Mouse (Mus musculus): Measurements from ENCODE around the gene Trim47. TPM values are rescaled to one million over a fixed set of nuclear protein-coding genes. Genes with fewer than 3 reads are reported as not detected.
A peak's percentile ranks its signal among the peaks of the same experiment; 100 is the strongest.
"Not testable (repeated sequence)": the region's sequence is repeated elsewhere in the genome, so short reads cannot be mapped to it uniquely, and the experiment has no call there.

The Trim47 gene
- polyA plus RNA-seq, 1 experiment from 2014 or later: 66.1 TPM

DNA sequence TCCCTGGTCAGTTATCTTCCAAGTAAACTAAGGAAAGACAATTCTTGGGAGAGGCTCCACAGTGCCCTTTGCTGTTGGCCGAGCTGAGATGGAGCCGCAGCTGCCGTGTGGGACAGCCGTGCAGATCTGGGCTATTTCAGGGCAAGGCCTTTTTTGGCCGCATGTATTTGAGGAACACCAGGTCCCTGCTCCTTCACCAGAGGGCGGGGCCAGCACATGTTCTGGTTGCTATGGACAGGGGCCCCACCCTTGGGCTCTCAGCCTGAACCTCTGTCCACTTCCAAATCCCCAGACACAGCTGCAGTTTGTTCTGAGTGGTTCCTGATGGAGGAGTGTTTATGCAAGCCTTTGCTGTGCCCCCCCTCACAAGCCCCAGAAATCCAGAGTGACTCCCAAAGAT is 26.6 kb downstream of the Trim47 start:
- ATAC-seq (ENCODE audit: insufficient number of reproducible peaks, insufficient read depth, low FRiP score, low read depth): no peak; the same call in 1 of the 2 replicates
- 0 out of 2 replicates have a peak overlapping the region, but pooled peaks have one; percentile 3 for H3K4me2 ChIP-seq (ENCODE audit: low read length)
- no peaks in the 10 kb centered on the region for H3K27me3 ChIP-seq (ENCODE audit: control insufficient read depth, insufficient read depth, low read length)
- H3K9me3 ChIP-seq (ENCODE audit: control insufficient read depth, low read length): 0 out of 2 replicates have a peak, but pooled peaks cover 4% of the 10 kb centered on the region
- H3K9ac ChIP-seq (ENCODE audit: low read length): peak overlapping the region; percentile 63
- no peak overlapping the region for H3K4me3 ChIP-seq (ENCODE audit: control insufficient read depth in 1 of 2, insufficient read depth in 1 of 2, low read depth in 1 of 2, low read length in 2 of 2)
- H3K27ac ChIP-seq (replicated peaks in 1 of 2; ENCODE audit: control insufficient read depth in 1 of 2, insufficient read depth in 1 of 2, low read depth in 2 of 2, low read length in 2 of 2): peak overlapping the region; percentile 89 to 98
- 16% methylated on average over 6 of the region's 6 CpGs for WGBS
- peaks cover 2% of the 10 kb centered on the region for H3K36me3 ChIP-seq (ENCODE audit: control insufficient read depth, insufficient read depth, low read length)
- H3K4me1 ChIP-seq (ENCODE audit: control insufficient read depth in 2 of 2, insufficient read depth in 2 of 2, low read length in 2 of 2): peaks cover 52 to 61% of the 10 kb centered on the region in 2 experiments

DNA sequence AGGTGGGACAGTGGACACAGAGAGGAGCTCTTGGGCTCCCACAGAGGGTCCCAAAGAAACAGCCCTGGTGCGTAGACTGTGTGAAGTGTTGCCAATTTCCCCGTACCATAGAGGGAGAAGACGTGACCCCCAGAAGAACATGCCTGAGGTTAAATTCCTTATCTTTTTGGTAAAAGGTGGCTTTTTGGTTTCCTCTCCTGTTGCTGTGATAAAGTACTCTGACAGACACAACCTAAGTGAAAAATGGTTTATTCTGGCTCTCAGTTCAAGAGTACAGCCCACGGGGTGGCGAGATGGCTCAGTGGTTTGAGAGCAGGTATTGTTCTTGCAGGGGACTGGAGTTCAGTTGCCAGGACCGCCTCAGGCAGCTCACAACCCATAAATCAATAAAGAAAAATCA is 27.5 kb downstream of the Trim47 start:
- H3K27me3 ChIP-seq (ENCODE audit: control insufficient read depth, insufficient read depth, low read length): no peaks in the 10 kb centered on the region
- H3K4me2 ChIP-seq (ENCODE audit: low read length): no peak overlapping the region
- ATAC-seq (ENCODE audit: insufficient number of reproducible peaks, insufficient read depth, low FRiP score, low read depth): no peak
- peak overlapping the region; percentile 30 to 98 for H3K27ac ChIP-seq (replicated peaks in 1 of 2; ENCODE audit: control insufficient read depth in 1 of 2, insufficient read depth in 1 of 2, low read depth in 2 of 2, low read length in 2 of 2)
- 0 out of 2 replicates have a peak, but pooled peaks cover 4% of the 10 kb centered on the region for H3K9me3 ChIP-seq (ENCODE audit: control insufficient read depth, low read length)
- no peak overlapping the region for H3K4me3 ChIP-seq (ENCODE audit: control insufficient read depth in 1 of 2, insufficient read depth in 1 of 2, low read depth in 1 of 2, low read length in 2 of 2)
- H3K9ac ChIP-seq (ENCODE audit: low read length): no peak overlapping the region
- no peaks in the 10 kb centered on the region for H3K36me3 ChIP-seq (ENCODE audit: control insufficient read depth, insufficient read depth, low read length)
- peaks cover 49 to 52% of the 10 kb centered on the region in 2 experiments for H3K4me1 ChIP-seq (ENCODE audit: control insufficient read depth in 2 of 2, insufficient read depth in 2 of 2, low read length in 2 of 2)
- WGBS: 81% methylated on average over 6 of the region's 6 CpGs

DNA sequence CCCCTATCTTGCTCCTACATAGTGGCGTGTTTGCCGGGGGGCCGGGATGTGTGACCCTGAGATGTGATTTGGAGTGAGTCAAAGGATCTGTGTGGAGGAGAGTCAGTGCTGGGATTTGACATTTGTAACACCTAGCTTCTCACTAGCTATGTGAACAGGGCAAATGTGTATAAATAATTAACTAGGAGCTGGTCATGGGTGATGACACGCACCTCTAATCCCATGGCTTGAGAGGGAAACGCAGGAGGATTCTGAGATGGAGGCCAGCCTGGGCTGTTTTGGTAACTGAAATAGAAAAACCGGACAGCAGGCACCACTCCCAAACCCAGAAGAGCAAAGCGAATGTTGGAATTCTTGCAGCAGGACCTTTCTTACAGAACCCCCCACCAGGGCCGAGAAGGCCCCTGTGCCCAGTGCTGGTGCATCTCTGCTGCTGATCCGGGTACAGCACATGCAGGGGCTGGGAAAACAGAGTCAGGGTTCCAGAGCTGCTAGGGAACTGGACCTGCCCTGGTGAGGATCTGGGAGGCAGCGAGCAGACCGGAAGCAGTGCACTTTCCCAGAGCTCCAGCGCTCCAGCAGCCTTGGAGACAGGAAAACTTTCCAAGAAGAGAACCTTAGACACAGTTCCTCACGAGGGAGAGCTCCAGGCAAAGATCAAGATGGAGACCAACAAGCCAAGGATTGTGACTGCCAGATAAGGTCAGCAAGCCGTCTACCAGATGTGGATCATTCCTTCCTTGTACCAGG is 28.1 kb downstream of the Trim47 start:
- WGBS: 59% methylated on average over 14 of the region's 14 CpGs
- H3K4me3 ChIP-seq (ENCODE audit: control insufficient read depth in 1 of 2, insufficient read depth in 1 of 2, low read depth in 1 of 2, low read length in 2 of 2): no peak overlapping the region
- peak overlapping the region; percentile 30 to 98 for H3K27ac ChIP-seq (replicated peaks in 1 of 2; ENCODE audit: control insufficient read depth in 1 of 2, insufficient read depth in 1 of 2, low read depth in 2 of 2, low read length in 2 of 2)
- peaks cover 47 to 50% of the 10 kb centered on the region in 2 experiments for H3K4me1 ChIP-seq (ENCODE audit: control insufficient read depth in 2 of 2, insufficient read depth in 2 of 2, low read length in 2 of 2)
- no peak for ATAC-seq (ENCODE audit: insufficient number of reproducible peaks, insufficient read depth, low FRiP score, low read depth)
- H3K36me3 ChIP-seq (ENCODE audit: control insufficient read depth, insufficient read depth, low read length): no peaks in the 10 kb centered on the region
- H3K9ac ChIP-seq (ENCODE audit: low read length): no peak overlapping the region
- H3K9me3 ChIP-seq (ENCODE audit: control insufficient read depth, low read length): 0 out of 2 replicates have a peak, but pooled peaks cover 4% of the 10 kb centered on the region
- no peak overlapping the region for H3K4me2 ChIP-seq (ENCODE audit: low read length)
- H3K27me3 ChIP-seq (ENCODE audit: control insufficient read depth, insufficient read depth, low read length): no peaks in the 10 kb centered on the region

DNA sequence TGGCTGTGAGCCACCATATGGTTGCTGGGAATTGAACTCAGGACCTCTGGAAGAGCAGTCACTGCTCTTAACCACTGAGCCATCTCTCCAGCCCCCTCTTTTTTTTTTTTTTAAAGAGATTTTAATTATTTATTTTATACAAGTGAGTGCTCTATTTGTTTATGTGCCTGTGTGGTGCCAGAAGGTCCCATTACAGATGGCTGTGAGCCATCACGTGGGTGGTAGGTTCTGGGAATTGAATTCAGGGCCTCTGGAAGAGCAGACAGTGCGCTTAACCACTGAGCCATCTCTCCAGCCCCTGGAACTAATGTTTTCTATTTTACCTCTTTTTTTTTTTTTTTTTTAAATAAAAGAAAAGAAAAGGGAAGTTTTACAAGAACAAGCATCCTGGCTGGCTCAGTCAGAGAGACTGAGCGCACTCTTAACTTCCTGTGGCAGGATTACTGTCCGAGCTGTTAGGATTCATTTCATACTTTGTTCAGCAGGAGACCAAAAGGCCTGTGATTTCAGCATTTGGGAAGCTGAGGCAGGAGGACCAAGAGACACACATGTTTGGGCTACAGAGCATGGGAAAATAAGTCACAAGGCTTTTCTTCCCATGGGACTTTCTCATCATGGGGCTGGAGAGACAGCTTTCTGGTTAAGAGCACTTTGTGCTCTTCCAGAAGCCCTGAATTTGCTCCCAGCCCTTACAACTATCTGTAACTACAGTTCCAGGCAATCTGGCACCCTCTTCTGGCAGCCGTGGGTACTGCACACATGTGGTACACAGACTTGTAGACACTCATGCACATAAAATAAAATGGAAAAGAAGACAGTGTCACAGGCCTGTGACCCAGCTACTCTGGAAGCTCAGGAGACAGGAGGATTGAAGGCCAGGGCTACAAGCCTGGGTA is 30.5 kb downstream of the Trim47 start:
- 83% methylated on average over 5 of the region's 5 CpGs for WGBS
- no peak for ATAC-seq (ENCODE audit: insufficient number of reproducible peaks, insufficient read depth, low FRiP score, low read depth)
- Histone ChIP-seq H3K27me3 (ENCODE audit: control insufficient read depth, insufficient read depth, low read length) (no peaks in the 10 kb centered on the region), H3K36me3 (ENCODE audit: control insufficient read depth, insufficient read depth, low read length) (no peaks in the 10 kb centered on the region), H3K4me3 (ENCODE audit: control insufficient read depth in 1 of 2, insufficient read depth in 1 of 2, low read depth in 1 of 2, low read length in 2 of 2) (no peak overlapping the region), H3K9ac (ENCODE audit: low read length) (no peak overlapping the region), H3K9me3 (ENCODE audit: control insufficient read depth, low read length) (0 out of 2 replicates have a peak, but pooled peaks cover 4% of the 10 kb centered on the region), H3K4me2 (ENCODE audit: low read length) (no peak overlapping the region), H3K27ac (replicated peaks in 1 of 2; ENCODE audit: control insufficient read depth in 1 of 2, insufficient read depth in 1 of 2, low read depth in 2 of 2, low read length in 2 of 2) (peak overlapping the region in 1 of 2 experiments; percentile 50; a peak in 1 of 4 replicates), H3K4me1 (ENCODE audit: control insufficient read depth in 2 of 2, insufficient read depth in 2 of 2, low read length in 2 of 2) (peaks cover 31 to 33% of the 10 kb centered on the region in 2 experiments)

DNA sequence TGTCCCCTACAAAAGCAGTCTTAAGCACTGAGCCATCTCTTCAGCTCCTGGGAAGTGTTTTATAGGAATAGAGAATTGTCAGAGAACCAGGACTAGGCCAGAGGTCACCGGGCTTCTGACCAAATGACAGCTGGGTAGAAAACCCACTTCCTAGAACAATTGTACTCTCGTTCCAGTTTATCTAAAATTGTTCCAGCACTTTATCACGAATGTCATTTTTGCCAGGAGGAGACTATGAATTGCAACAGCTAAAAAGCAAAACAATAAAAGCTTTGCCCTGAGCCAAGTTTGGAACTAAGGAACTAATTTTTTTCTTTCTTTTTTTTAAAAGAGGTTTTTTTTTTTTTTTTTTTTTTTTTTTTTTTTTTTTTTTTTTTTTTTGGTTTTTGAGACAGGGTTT is 31.4 kb downstream of the Trim47 start:
- Histone ChIP-seq H3K9ac (ENCODE audit: low read length) (no peak overlapping the region), H3K36me3 (ENCODE audit: control insufficient read depth, insufficient read depth, low read length) (no peaks in the 10 kb centered on the region), H3K27me3 (ENCODE audit: control insufficient read depth, insufficient read depth, low read length) (no peaks in the 10 kb centered on the region), H3K4me3 (ENCODE audit: control insufficient read depth in 1 of 2, insufficient read depth in 1 of 2, low read depth in 1 of 2, low read length in 2 of 2) (no peak overlapping the region), H3K9me3 (ENCODE audit: control insufficient read depth, low read length) (0 out of 2 replicates have a peak, but pooled peaks cover 4% of the 10 kb centered on the region), H3K4me1 (ENCODE audit: control insufficient read depth in 2 of 2, insufficient read depth in 2 of 2, low read length in 2 of 2) (peaks cover 22 to 25% of the 10 kb centered on the region in 2 experiments), H3K4me2 (ENCODE audit: low read length) (no peak overlapping the region), H3K27ac (replicated peaks in 1 of 2; ENCODE audit: control insufficient read depth in 1 of 2, insufficient read depth in 1 of 2, low read depth in 2 of 2, low read length in 2 of 2) (peak overlapping the region in 1 of 2 experiments; percentile 56; a peak in 2 of 4 replicates)
- WGBS: 61% methylated on average over 3 of the region's 3 CpGs
- ATAC-seq (ENCODE audit: insufficient number of reproducible peaks, insufficient read depth, low FRiP score, low read depth): no peak

DNA sequence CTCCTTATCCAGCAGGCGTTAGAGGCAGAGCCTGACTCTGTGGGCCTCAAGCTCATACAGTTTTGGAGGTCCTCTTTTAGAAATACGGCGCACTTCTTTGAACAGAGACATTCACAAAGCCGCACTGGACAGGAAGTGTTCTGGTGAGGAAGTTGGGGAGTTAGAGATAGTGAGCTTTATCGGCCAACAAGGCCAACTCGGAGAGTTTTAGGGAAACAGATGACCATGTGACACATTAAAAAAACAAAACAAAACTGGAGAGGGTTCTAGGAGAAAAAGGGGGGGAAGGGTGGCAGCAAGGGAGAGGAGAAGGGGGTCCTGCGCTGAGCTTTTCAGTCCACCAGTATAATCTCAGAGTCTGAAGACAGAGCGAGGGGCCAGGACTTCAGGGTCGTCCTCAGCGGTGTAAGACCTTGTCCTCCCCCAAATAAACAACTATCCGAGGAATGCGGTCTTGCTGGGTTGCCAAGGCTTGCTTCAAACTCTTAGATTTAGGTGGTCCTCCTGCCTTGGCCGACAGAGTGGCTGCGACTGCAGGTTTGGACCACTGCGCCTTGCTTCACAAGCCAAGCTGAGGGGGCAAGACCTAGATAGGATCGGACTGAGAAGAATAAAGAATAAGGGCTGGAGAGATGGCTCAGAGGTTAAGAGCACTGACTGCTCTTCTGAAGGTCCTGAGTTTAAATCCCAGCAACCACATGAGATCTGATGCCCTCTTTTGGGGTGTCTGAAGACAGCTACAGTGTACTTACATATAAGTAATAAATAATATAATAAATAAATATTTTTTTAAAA is 33.0 kb downstream of the Trim47 start:
- Histone ChIP-seq H3K4me2 (ENCODE audit: low read length) (peak overlapping the region; percentile 9; the same call in 1 of the 2 replicates), H3K9ac (ENCODE audit: low read length) (no peak overlapping the region)

DNA sequence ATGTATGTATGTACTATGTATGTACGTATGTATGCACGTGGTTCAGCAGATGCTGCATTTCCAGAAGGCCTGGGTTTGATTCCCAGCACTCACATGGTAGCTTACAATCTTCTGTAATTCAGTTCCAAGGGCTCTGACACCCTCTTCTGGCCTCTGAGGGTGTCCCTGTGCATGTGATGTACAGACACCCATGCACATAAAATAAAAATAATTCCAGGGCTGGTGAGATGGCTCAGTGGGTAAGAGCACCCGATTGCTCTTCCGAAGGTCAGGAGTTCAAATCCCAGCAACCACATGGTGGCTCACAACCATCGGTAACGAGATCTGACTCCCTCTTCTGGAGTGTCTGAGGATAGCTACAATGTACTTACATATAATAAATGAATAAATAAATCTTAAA is 34.1 kb downstream of the Trim47 start:
- not testable (repeated sequence) for H3K36me3 ChIP-seq (ENCODE audit: control insufficient read depth, insufficient read depth, low read length); H3K4me3 ChIP-seq (ENCODE audit: control insufficient read depth in 1 of 2, insufficient read depth in 1 of 2, low read depth in 1 of 2, low read length in 2 of 2); ATAC-seq (ENCODE audit: insufficient number of reproducible peaks, insufficient read depth, low FRiP score, low read depth); H3K4me1 ChIP-seq (ENCODE audit: control insufficient read depth in 2 of 2, insufficient read depth in 2 of 2, low read length in 2 of 2); H3K9ac ChIP-seq (ENCODE audit: low read length); H3K9me3 ChIP-seq (ENCODE audit: control insufficient read depth, low read length); H3K27me3 ChIP-seq (ENCODE audit: control insufficient read depth, insufficient read depth, low read length); H3K4me2 ChIP-seq (ENCODE audit: low read length)
- 92% methylated on average over 6 of the region's 6 CpGs for WGBS
- H3K27ac ChIP-seq (replicated peaks in 1 of 2; ENCODE audit: control insufficient read depth in 1 of 2, insufficient read depth in 1 of 2, low read depth in 2 of 2, low read length in 2 of 2): peak overlapping the region in 1 of 2 experiments; percentile 61; a peak in 2 of 4 replicates

More for the DNA sequence above, 33.0 kb downstream of the Trim47 start:
- H3K27ac ChIP-seq (replicated peaks in 1 of 2; ENCODE audit: control insufficient read depth in 1 of 2, insufficient read depth in 1 of 2, low read depth in 2 of 2, low read length in 2 of 2): peak overlapping the region; percentile 61 to 90
- H3K27me3 ChIP-seq (ENCODE audit: control insufficient read depth, insufficient read depth, low read length): no peaks in the 10 kb centered on the region
- H3K4me3 ChIP-seq (ENCODE audit: control insufficient read depth in 1 of 2, insufficient read depth in 1 of 2, low read depth in 1 of 2, low read length in 2 of 2): no peak overlapping the region
- ATAC-seq (ENCODE audit: insufficient number of reproducible peaks, insufficient read depth, low FRiP score, low read depth): peak; percentile 60
- no peaks in the 10 kb centered on the region for H3K36me3 ChIP-seq (ENCODE audit: control insufficient read depth, insufficient read depth, low read length)
- 28% methylated on average over 16 of the region's 16 CpGs for WGBS
- 0 out of 2 replicates have a peak, but pooled peaks cover 4% of the 10 kb centered on the region for H3K9me3 ChIP-seq (ENCODE audit: control insufficient read depth, low read length)
- H3K4me1 ChIP-seq (ENCODE audit: control insufficient read depth in 2 of 2, insufficient read depth in 2 of 2, low read length in 2 of 2): peaks cover 6 to 9% of the 10 kb centered on the region in 2 experiments
